Mouse (Mus musculus) layer of hippocampus, adult 11-12 months (tissue): Measurements from ENCODE around the gene Pfn3.

ENCODE experiments used
- DNase-seq: peaks from one replicate; pipeline ENCODE4 v3.0.0; 2022; ENCODE audit warnings: low spot score

Pfn3 gene

DNA sequence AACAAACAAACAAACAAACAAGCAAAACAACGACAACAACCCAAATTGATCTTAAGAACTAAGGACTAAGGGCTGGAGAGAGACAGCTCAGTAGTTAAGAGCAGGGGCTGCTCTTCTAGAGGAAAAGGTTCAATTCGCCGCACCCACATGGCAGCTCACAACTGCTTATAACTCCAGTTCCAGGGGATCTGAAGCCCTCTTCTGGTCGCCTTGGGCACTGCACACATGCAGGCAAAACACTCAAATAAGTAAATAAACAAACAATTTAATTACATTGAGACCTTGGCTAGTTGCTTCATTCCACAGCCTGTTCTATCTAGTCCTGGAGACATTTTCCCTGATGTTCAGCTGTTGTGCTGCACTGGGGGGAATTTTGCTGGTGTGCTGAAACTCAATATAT lies 22.1 kb downstream of the Pfn3 start:
- DNase-seq: no peak

- no peak for DNase-seq
Measured at GRCm38 (mm10) chr13:55391626-55392029, 23.4 kb downstream of the Pfn3 start.

GRCm38 (mm10) chr13:55390644-55391043 lies 24.4 kb downstream of the Pfn3 start:
- DNase-seq: no peak

- peak; percentile 80 for DNase-seq
Measured at GRCm38 (mm10) chr13:55381790-55382189, 33.2 kb downstream of the Pfn3 start.

DNA sequence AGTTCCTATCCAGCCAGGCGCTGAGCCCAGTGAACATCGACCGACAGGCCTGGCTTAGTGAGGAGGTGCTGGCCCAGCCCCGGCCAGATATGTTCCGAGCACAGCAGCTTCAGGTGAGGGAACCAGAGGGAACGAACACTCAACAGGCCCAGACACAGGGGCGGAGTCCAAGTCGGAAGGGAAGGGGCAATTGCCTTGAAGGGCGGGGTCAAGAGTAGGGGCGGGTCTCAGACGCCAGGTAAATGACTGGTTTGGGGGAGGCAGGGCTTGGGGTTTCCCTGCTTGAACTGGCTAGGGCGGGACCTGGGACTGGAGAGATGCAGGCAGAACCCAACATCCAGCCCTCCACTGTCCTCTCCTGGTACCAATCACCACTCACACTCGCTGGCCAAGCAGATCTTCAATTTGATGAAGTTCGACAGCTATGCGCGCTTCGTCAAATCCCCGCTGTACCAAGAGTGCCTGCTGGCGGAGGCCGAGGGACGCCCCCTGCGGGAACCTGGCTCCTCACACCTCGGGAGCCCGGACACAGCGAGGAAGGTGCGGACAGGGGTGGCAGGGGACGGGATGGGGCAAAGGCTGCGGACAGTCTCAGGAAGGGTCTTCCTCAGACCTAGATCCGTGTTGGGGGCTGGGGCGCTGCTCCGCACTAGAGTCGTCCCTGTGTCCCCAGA lies 36.0 kb downstream of the Pfn3 start:
- no peak for DNase-seq

DNA sequence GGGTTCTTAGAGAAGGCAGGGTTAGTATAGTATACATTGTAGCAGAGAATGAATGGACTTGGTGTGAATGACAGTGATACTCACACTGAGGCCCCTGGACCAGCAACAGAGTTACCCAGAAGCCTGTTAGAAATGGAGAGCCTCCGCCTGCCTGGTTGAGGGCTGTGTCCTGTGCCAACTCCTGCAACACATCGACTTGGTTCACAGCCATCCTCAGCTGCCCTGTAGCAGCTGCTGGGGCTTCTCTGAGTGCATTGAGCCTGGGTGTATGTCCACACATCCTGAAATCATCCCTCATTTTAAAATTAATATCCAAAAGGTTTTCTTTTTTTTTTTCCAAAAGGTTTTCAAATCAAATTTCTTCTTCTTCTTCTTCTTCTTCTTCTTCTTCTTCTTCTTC lies 39.2 kb downstream of the Pfn3 start:
- no peak for DNase-seq

- no peak for DNase-seq
Measured at GRCm38 (mm10) chr13:55374206-55374924, 40.7 kb downstream of the Pfn3 start.

DNA sequence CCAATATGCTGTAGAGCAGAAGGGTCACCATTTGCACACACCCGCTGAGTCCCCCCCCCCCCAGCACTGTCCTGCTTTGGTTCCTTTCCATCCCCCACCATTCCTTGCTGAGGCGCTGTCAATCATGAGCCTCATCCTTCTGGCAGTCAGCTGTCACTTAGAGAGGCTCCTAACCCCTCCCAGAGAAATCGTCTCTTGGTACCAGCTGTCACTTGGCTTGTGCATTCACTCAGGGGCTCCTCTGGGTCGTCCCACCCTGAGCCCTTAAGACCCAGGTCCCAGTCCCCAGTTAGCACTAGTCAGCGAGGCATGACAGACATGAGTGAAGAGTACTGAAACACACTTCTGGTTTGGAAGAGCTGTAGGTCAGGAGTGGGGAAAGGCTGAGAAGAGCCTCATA lies 43.3 kb downstream of the Pfn3 start:
- no peak for DNase-seq

GRCm38 (mm10) chr13:55371007-55371681 lies 43.9 kb downstream of the Pfn3 start:
- DNase-seq: peak; percentile 75

DNA sequence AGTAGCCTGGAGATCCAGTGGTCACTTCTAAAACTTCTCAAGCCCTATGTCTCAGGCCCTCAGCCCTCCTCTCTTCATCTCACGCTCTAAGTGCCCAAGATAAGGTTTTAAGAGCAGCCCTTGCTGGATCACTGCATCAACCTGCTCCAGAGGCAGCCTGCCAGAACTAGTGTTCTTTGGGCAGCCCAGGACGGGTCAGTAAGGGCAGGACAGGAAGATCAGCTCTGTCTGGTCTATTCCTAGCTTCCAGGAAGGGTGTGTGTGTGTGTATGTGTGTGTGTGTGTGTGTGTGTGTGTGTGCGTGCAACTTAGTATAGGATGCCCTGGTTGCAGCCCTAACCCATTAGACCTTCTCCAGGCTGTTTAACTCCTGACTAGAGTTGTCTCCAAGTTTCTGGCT lies 44.8 kb downstream of the Pfn3 start:
- no peak for DNase-seq

GRCm38 (mm10) chr13:55369531-55370114 lies 45.4 kb downstream of the Pfn3 start, which contains the start of gene Rgs14:
Gene Rgs14, plus strand, starts transcription at chr13:55369732.
- DNase-seq: peak; percentile 70

GRCm38 (mm10) chr13:55368401-55368800 lies 46.6 kb downstream of the Pfn3 start:
- DNase-seq: no peak
